Comparison of ENCODE assay signal across 16 mouse cellular contexts in the genomic region with DNA sequence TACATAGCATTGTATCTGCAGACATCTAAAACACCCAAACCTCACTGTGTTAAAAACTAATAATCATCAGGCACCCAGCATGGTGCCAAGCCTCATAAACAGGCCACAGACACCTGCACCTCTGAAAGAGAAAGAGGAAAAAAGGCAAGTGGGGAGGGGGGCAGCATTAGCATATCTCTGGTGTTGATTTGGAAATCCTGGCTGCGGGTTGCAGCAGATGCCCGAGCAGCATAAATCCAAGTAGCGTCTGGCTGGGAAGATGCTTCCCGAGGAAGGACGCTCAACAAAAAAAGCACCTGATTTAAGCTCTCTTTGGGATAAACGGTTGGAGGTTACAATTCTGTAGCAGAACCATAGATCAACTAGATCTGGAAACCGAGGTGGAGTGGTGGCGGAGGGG.
DNase-seq lines count a peak whose midpoint lies in the region; ATAC-seq lines count a peak whose summit lies in the region.
"Had no signal": no experiment of that assay in that cellular context is flagged by ENCODE, and none has a peak within 500 bp of the region (broad histone marks: within the 10 kb centered on the region; RNA-seq: fewer than 3 reads in every experiment).

No protein-coding gene starts in this region.

- no peak overlapping the region for H3K4me3 ChIP-seq in hindbrain, embryonic 13.5 days
- H3K4me3 ChIP-seq in hindbrain, embryonic 11.5 days (ENCODE audit: low read depth, low read length), result no peak overlapping the region
- H3K4me3 ChIP-seq in liver, embryonic 11.5 days (ENCODE audit: low read depth, low read length), result no peak overlapping the region
- H3K4me3 ChIP-seq: embryonic facial prominence, embryonic 15.5 days; gastrocnemius, adult 2 months; lung, embryonic 15.5 days had no signal

- H3K27ac ChIP-seq in hindbrain, embryonic 13.5 days, result peak overlapping the region; percentile 45
- H3K27ac ChIP-seq in hindbrain, embryonic 11.5 days (ENCODE audit: low read depth, low read length), result no peak overlapping the region
- H3K27ac ChIP-seq in liver, embryonic 11.5 days (ENCODE audit: low read depth, low read length), result no peak overlapping the region
- H3K27ac ChIP-seq: gastrocnemius, adult 2 months; lung, embryonic 15.5 days had no signal

- no peak overlapping the region for H3K4me2 ChIP-seq in hindbrain, embryonic 13.5 days
- H3K4me2 ChIP-seq in hindbrain, embryonic 11.5 days (replicated peaks; ENCODE audit: low read depth, low read length), result no peak overlapping the region
- no peak overlapping the region for H3K4me2 ChIP-seq in liver, embryonic 11.5 days
- H3K4me2 ChIP-seq: lung, embryonic 15.5 days had no signal

- DNase-seq in hindbrain, embryonic 11.5 days (ENCODE audit: low spot score), result no peak
- DNase-seq in right cerebral cortex, postnatal 10 days (ENCODE audit: low spot score in 2 of 2), result peak; percentile 30 to 58
- DNase-seq in right cerebral cortex, postnatal 36 days (ENCODE audit: low spot score in 2 of 2), result no peak
- peak; percentile 14 to 20 for DNase-seq in layer of hippocampus, postnatal 14 days (ENCODE audit: low spot score in 2 of 2)
- no peak for DNase-seq in lung, postnatal 10 days
- no peak for DNase-seq in liver, embryonic 11.5 days (ENCODE audit: low spot score)
- DNase-seq: cerebellum, adult 9-10 months; gastrocnemius, adult 2 months; heart, postnatal 36 days; kidney, adult 18-20 months; liver had no signal

- 23% methylated on average over 8 of the region's 8 CpGs for WGBS in hindbrain, embryonic 13.5 days
- WGBS in hindbrain, embryonic 11.5 days, result 36% methylated on average over 8 of the region's 8 CpGs
- 39% methylated on average over 8 of the region's 8 CpGs for WGBS in liver, embryonic 11.5 days

- H3K9me3 ChIP-seq in hindbrain, embryonic 13.5 days, result no peaks in the 10 kb centered on the region
- no peaks in the 10 kb centered on the region for H3K9me3 ChIP-seq in hindbrain, embryonic 11.5 days (ENCODE audit: control insufficient read depth, low read length)
- no peaks in the 10 kb centered on the region for H3K9me3 ChIP-seq in liver, embryonic 11.5 days (ENCODE audit: control insufficient read depth, low read length)
- H3K9me3 ChIP-seq: embryonic facial prominence, embryonic 15.5 days; lung, embryonic 15.5 days had no signal

- no peaks in the 10 kb centered on the region for H3K36me3 ChIP-seq in hindbrain, embryonic 13.5 days
- no peaks in the 10 kb centered on the region for H3K36me3 ChIP-seq in hindbrain, embryonic 11.5 days (ENCODE audit: control insufficient read depth, insufficient read depth, low read length)
- no peaks in the 10 kb centered on the region for H3K36me3 ChIP-seq in liver, embryonic 11.5 days (ENCODE audit: control insufficient read depth, insufficient read depth, low read length)
- H3K36me3 ChIP-seq: embryonic facial prominence, embryonic 15.5 days; lung, embryonic 15.5 days had no signal

- no peaks in the 10 kb centered on the region for H3K27me3 ChIP-seq in hindbrain, embryonic 13.5 days
- H3K27me3 ChIP-seq in hindbrain, embryonic 11.5 days (ENCODE audit: control insufficient read depth, insufficient read depth, low read length), result no peaks in the 10 kb centered on the region
- no peaks in the 10 kb centered on the region for H3K27me3 ChIP-seq in liver, embryonic 11.5 days (replicated peaks; ENCODE audit: control insufficient read depth, insufficient read depth, low read length)
- H3K27me3 ChIP-seq: embryonic facial prominence, embryonic 15.5 days; lung, embryonic 15.5 days had no signal

- ATAC-seq in hindbrain, embryonic 13.5 days (ENCODE audit: low FRiP score), result no peak
- no peak for ATAC-seq in hindbrain, embryonic 11.5 days (ENCODE audit: low FRiP score)
- no peak for ATAC-seq in megakaryocyte progenitor cell, adult 5-6 weeks (replicated peaks; ENCODE audit: poor library complexity)
- no peak for ATAC-seq in liver, embryonic 11.5 days (replicated peaks; ENCODE audit: low FRiP score)
- ATAC-seq: CD4-positive, CD25-positive, alpha-beta regulatory T cell, adult 4 months had no signal

- peaks cover 27% of the 10 kb centered on the region for H3K4me1 ChIP-seq in hindbrain, embryonic 13.5 days (replicated peaks)
- H3K4me1 ChIP-seq in hindbrain, embryonic 11.5 days (replicated peaks; ENCODE audit: control insufficient read depth, insufficient read depth, low read length), result no peaks in the 10 kb centered on the region
- H3K4me1 ChIP-seq in liver, embryonic 11.5 days (replicated peaks; ENCODE audit: control insufficient read depth, insufficient read depth, low read length), result no peaks in the 10 kb centered on the region

- no peak overlapping the region for H3K9ac ChIP-seq in hindbrain, embryonic 13.5 days
- no peak overlapping the region for H3K9ac ChIP-seq in hindbrain, embryonic 11.5 days (ENCODE audit: low read depth, low read length)
- H3K9ac ChIP-seq in liver, embryonic 11.5 days (ENCODE audit: low read depth, low read length), result no peak overlapping the region
- H3K9ac ChIP-seq: embryonic facial prominence, embryonic 15.5 days; lung, embryonic 15.5 days had no signal

Comparison
In these comparisons a context has a peak if more than half of its experiments do, and no peak if none do; other contexts are left out.
1. DNase-seq: peak in right cerebral cortex, postnatal 10 days (2 of 2) and layer of hippocampus, postnatal 14 days (2 of 2); none in hindbrain, embryonic 11.5 days (single experiment), right cerebral cortex, postnatal 36 days (0 of 2), lung, postnatal 10 days (single experiment) and liver, embryonic 11.5 days (single experiment).